Mouse (Mus musculus): ENCODE data around the gene 1700025B11Rik. TPM values are rescaled to one million over a fixed set of nuclear protein-coding genes. Genes with fewer than 3 reads are reported as not detected.

Gene 1700025B11Rik
- polyA plus RNA-seq (2012; rRNA removed), result not detected in 2 replicates
- polyA plus RNA-seq (2014; fragmentation: Nextera tagmentation; extraction: Ambion mirVana), result not detected in 2 replicates

- TF ChIP-seq POLR2A (IDR thresholded peaks at IDR 0.05; ENCODE audit: borderline replicate concordance, extremely low read depth, insufficient read depth, insufficient read length), result no peak
- no peak within 1 kb of the TSS for H3K4me3 ChIP-seq (replicated peaks; ENCODE audit: low read length)
- no peak within 1 kb of the TSS for H3K9ac ChIP-seq (ENCODE audit: low read depth, low read length, severe bottlenecking)
- no peaks in the 10 kb centered on the region for H3K36me3 ChIP-seq (ENCODE audit: control insufficient read depth, insufficient read depth, low read length)
- H3K27me3 ChIP-seq (ENCODE audit: control insufficient read depth, insufficient read depth, low read length), result no peaks in the 10 kb centered on the region
- H3K4me1 ChIP-seq (ENCODE audit: control insufficient read depth, insufficient read depth, low read length), result no peaks in the 10 kb centered on the region
- DNase-seq (ENCODE audit: low spot score) (no peak), ATAC-seq (ENCODE audit: low FRiP score, low read depth) (no peak)
- no peaks in the 10 kb centered on the region for H3K9me3 ChIP-seq (ENCODE audit: control insufficient read depth, low read length)
- H3K4me2 ChIP-seq (replicated peaks; ENCODE audit: low read depth, low read length, severe bottlenecking), result no peak within 1 kb of the TSS
- H3K27ac ChIP-seq (replicated peaks; ENCODE audit: low read depth, low read length), result no peak within 1 kb of the TSS
Measured at GRCm38 (mm10) chr15:77561792-77562191, at the start of gene 1700025B11Rik. TSS of gene 1700025B11Rik (minus strand) at chr15:77561892.

DNA sequence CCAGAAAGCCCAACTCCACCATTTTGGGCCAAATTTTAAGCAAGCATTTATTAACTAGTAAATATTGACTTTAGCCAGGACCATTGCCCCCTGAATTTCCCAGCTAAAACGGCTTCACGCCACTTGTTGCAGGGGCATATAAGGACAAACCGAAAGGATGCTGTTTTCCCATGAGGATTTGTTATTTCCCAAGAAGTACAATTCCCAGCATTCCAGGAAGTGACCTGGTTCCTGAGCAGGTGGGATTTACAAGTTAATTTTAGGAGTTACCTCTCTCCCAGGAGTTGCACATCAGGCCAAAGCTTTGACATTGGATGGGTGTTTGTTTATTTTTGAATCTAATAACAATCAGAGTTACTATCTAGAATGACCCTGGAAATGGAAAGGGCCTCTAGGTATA lies 44.4 kb upstream of the 1700025B11Rik start:
- DNase-seq (ENCODE audit: low spot score), result no peak
- H3K9me3 ChIP-seq (ENCODE audit: control insufficient read depth, low read length), result no peaks in the 10 kb centered on the region
- no peaks in the 10 kb centered on the region for H3K27me3 ChIP-seq (ENCODE audit: control insufficient read depth, insufficient read depth, low read length)
- H3K4me2 ChIP-seq (replicated peaks; ENCODE audit: low read depth, low read length, severe bottlenecking), result no peak overlapping the region
- no peaks in the 10 kb centered on the region for H3K36me3 ChIP-seq (ENCODE audit: control insufficient read depth, insufficient read depth, low read length)
- ATAC-seq (ENCODE audit: low FRiP score, low read depth), result no peak
- WGBS, result 90% methylated on average over 3 of the region's 3 CpGs
- no peak overlapping the region for H3K27ac ChIP-seq (replicated peaks; ENCODE audit: low read depth, low read length)
- no peak for TF ChIP-seq POLR2A (IDR thresholded peaks at IDR 0.05; ENCODE audit: borderline replicate concordance, extremely low read depth, insufficient read depth, insufficient read length)
- no peak overlapping the region for H3K4me3 ChIP-seq (replicated peaks; ENCODE audit: low read length)
- no peaks in the 10 kb centered on the region for H3K4me1 ChIP-seq (ENCODE audit: control insufficient read depth, insufficient read depth, low read length)
- H3K9ac ChIP-seq (ENCODE audit: low read depth, low read length, severe bottlenecking), result no peak overlapping the region

DNA sequence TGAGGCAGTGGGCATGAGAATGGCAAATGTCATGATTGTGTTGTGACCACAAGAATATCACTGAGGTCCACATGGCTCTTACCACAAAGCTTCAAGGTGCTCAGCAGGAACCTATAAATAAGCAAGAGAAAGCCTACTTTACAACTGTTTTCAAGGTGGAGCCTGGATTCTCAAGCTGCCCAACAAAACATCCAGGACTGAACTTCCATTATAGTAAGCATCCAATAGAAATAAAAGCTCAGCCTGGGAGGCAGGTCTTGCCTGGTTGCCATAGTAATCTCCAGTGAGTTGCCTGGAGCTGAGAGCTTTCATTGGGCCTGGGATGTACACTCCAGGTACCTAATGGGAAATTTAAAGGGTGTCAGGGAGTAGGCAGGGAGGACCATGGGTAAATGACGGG lies 37.3 kb upstream of the 1700025B11Rik start, which contains the start of gene Gm36245:
Gm36245 (plus strand) TSS at position 301 of the 400 bp plus-strand sequence.
- Histone ChIP-seq H3K9ac (ENCODE audit: low read depth, low read length, severe bottlenecking) (no peak within 1 kb of the TSS), H3K4me3 (replicated peaks; ENCODE audit: low read length) (no peak within 1 kb of the TSS), H3K4me2 (replicated peaks; ENCODE audit: low read depth, low read length, severe bottlenecking) (no peak within 1 kb of the TSS), H3K4me1 (ENCODE audit: control insufficient read depth, insufficient read depth, low read length) (no peaks in the 10 kb centered on the region), H3K27me3 (ENCODE audit: control insufficient read depth, insufficient read depth, low read length) (no peaks in the 10 kb centered on the region), H3K27ac (replicated peaks; ENCODE audit: low read depth, low read length) (no peak within 1 kb of the TSS), H3K9me3 (ENCODE audit: control insufficient read depth, low read length) (no peaks in the 10 kb centered on the region), H3K36me3 (ENCODE audit: control insufficient read depth, insufficient read depth, low read length) (no peaks in the 10 kb centered on the region)
- ATAC-seq (ENCODE audit: low FRiP score, low read depth) (no peak), DNase-seq (ENCODE audit: low spot score) (no peak)
- no peak for TF ChIP-seq POLR2A (IDR thresholded peaks at IDR 0.05; ENCODE audit: borderline replicate concordance, extremely low read depth, insufficient read depth, insufficient read length)
- 65% methylated on average over 1 of the region's 1 CpGs for WGBS

DNA sequence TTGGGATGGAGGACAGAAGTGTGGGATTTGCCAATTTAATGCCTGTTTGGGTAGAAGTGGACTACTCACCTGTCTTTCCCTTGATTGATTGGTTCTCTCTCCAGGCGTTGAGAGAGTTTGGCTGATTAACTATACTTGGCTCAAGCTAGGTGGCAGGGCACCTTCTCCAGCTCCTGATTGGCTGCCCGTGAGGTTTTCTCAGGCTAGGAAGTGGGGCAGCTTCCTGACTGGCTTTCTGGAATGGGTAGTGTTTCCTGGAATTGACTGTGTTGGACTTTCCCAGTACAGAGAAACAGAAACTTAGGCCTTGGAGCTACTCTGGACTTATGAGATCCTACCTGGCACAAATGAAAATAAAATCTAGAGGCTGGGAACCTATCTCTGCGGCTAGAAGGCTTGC lies 36.7 kb upstream of the 1700025B11Rik start:
- no peak overlapping the region for H3K4me2 ChIP-seq (replicated peaks; ENCODE audit: low read depth, low read length, severe bottlenecking)
- no peaks in the 10 kb centered on the region for H3K27me3 ChIP-seq (ENCODE audit: control insufficient read depth, insufficient read depth, low read length)
- no peak overlapping the region for H3K27ac ChIP-seq (replicated peaks; ENCODE audit: low read depth, low read length)
- no peaks in the 10 kb centered on the region for H3K36me3 ChIP-seq (ENCODE audit: control insufficient read depth, insufficient read depth, low read length)
- no peak overlapping the region for H3K4me3 ChIP-seq (replicated peaks; ENCODE audit: low read length)
- DNase-seq (ENCODE audit: low spot score) (no peak), ATAC-seq (ENCODE audit: low FRiP score, low read depth) (no peak)
- H3K4me1 ChIP-seq (ENCODE audit: control insufficient read depth, insufficient read depth, low read length), result no peaks in the 10 kb centered on the region
- TF ChIP-seq POLR2A (IDR thresholded peaks at IDR 0.05; ENCODE audit: borderline replicate concordance, extremely low read depth, insufficient read depth, insufficient read length), result no peak
- H3K9ac ChIP-seq (ENCODE audit: low read depth, low read length, severe bottlenecking), result no peak overlapping the region
- WGBS, result 63% methylated on average over 3 of the region's 3 CpGs
- no peaks in the 10 kb centered on the region for H3K9me3 ChIP-seq (ENCODE audit: control insufficient read depth, low read length)

- H3K27ac ChIP-seq (replicated peaks; ENCODE audit: low read depth, low read length), result no peak within 1 kb of the TSS
- 52% methylated on average over 5 of the region's 5 CpGs for WGBS
- no peak for DNase-seq (ENCODE audit: low spot score)
- H3K9me3 ChIP-seq (ENCODE audit: control insufficient read depth, low read length), result no peaks in the 10 kb centered on the region
- H3K4me3 ChIP-seq (replicated peaks; ENCODE audit: low read length), result no peak within 1 kb of the TSS
- no peak for TF ChIP-seq POLR2A (IDR thresholded peaks at IDR 0.05; ENCODE audit: borderline replicate concordance, extremely low read depth, insufficient read depth, insufficient read length)
- no peaks in the 10 kb centered on the region for H3K27me3 ChIP-seq (ENCODE audit: control insufficient read depth, insufficient read depth, low read length)
- no peak within 1 kb of the TSS for H3K9ac ChIP-seq (ENCODE audit: low read depth, low read length, severe bottlenecking)
- no peak for ATAC-seq (ENCODE audit: low FRiP score, low read depth)
- no peaks in the 10 kb centered on the region for H3K4me1 ChIP-seq (ENCODE audit: control insufficient read depth, insufficient read depth, low read length)
- H3K36me3 ChIP-seq (ENCODE audit: control insufficient read depth, insufficient read depth, low read length), result no peaks in the 10 kb centered on the region
- H3K4me2 ChIP-seq (replicated peaks; ENCODE audit: low read depth, low read length, severe bottlenecking), result no peak within 1 kb of the TSS
Measured at GRCm38 (mm10) chr15:77595961-77596360, 34.3 kb upstream of the 1700025B11Rik start, which contains the start of gene Apol10b. TSS of gene Apol10b (minus strand) at chr15:77596125.

- H3K4me3 ChIP-seq (replicated peaks; ENCODE audit: low read length), result no peak overlapping the region
Measured at GRCm38 (mm10) chr15:77593557-77593956, 31.9 kb upstream of the 1700025B11Rik start.

More at GRCm38 (mm10) chr15:77593557-77593956, 31.9 kb upstream of the 1700025B11Rik start:
- TF ChIP-seq POLR2A (IDR thresholded peaks at IDR 0.05; ENCODE audit: borderline replicate concordance, extremely low read depth, insufficient read depth, insufficient read length), result no peak
- ATAC-seq (ENCODE audit: low FRiP score, low read depth) (no peak), DNase-seq (ENCODE audit: low spot score) (no peak)
- Histone ChIP-seq H3K27me3 (ENCODE audit: control insufficient read depth, insufficient read depth, low read length) (no peaks in the 10 kb centered on the region), H3K4me2 (replicated peaks; ENCODE audit: low read depth, low read length, severe bottlenecking) (no peak overlapping the region), H3K4me1 (ENCODE audit: control insufficient read depth, insufficient read depth, low read length) (no peaks in the 10 kb centered on the region), H3K9ac (ENCODE audit: low read depth, low read length, severe bottlenecking) (no peak overlapping the region), H3K9me3 (ENCODE audit: control insufficient read depth, low read length) (no peaks in the 10 kb centered on the region), H3K27ac (replicated peaks; ENCODE audit: low read depth, low read length) (no peak overlapping the region), H3K36me3 (ENCODE audit: control insufficient read depth, insufficient read depth, low read length) (no peaks in the 10 kb centered on the region)
- 94% methylated on average over 1 of the region's 1 CpGs for WGBS

All from limb, embryonic 14.5 days (tissue).